Mouse (Mus musculus) cerebellum, adult 18-20 months (tissue): ENCODE results near the gene Fgf16.

ENCODE experiments used
- DNase-seq, 2 experiments: peaks; one replicate each; pipeline ENCODE4 v3.0.0; 2021

Gene Fgf16

GRCm38 (mm10) chrX:105764162-105765004 is at the start of gene Fgf16:
Gene Fgf16 (plus strand): TSS chrX:105764279.
- DNase-seq: peak in 1 of 2 experiments; percentile 6

- no peak for DNase-seq
These were observed 49.3 kb upstream of the Fgf16 start for GRCm38 (mm10) chrX:105714740-105715139.

GRCm38 (mm10) chrX:105715789-105716321 is 48.2 kb upstream of the Fgf16 start:
- no peak for DNase-seq

GRCm38 (mm10) chrX:105718388-105718787 is 45.7 kb upstream of the Fgf16 start:
- DNase-seq: no peak

GRCm38 (mm10) chrX:105718943-105719342 is 45.1 kb upstream of the Fgf16 start:
- DNase-seq: no peak

GRCm38 (mm10) chrX:105724174-105724573 is 39.9 kb upstream of the Fgf16 start:
- no peak for DNase-seq

- DNase-seq: peak; percentile 26 to 39
These were observed 1.1 kb upstream of the Fgf16 start for GRCm38 (mm10) chrX:105762847-105763527.

GRCm38 (mm10) chrX:105763612-105764011 is 467 bp upstream of the Fgf16 start:
- peak in 1 of 2 experiments; percentile 6 for DNase-seq

GRCm38 (mm10) chrX:105765005-105765706 is 1.1 kb downstream of the Fgf16 start:
- peak in 1 of 2 experiments; percentile 11 for DNase-seq

- DNase-seq: no peak
These were observed 1.9 kb downstream of the Fgf16 start for GRCm38 (mm10) chrX:105766013-105766412.

GRCm38 (mm10) chrX:105767177-105767764 is 3.2 kb downstream of the Fgf16 start:
- peak in 1 of 2 experiments; percentile 9 for DNase-seq

GRCm38 (mm10) chrX:105767932-105768331 is 3.9 kb downstream of the Fgf16 start:
- no peak for DNase-seq

- no peak for DNase-seq
These were observed 9.2 kb downstream of the Fgf16 start for GRCm38 (mm10) chrX:105773281-105773680.

GRCm38 (mm10) chrX:105794806-105795403 is 30.8 kb downstream of the Fgf16 start:
- no peak for DNase-seq

- DNase-seq: no peak
These were observed 60.4 kb downstream of the Fgf16 start for GRCm38 (mm10) chrX:105824462-105824861.
